Mouse (Mus musculus): ENCODE results near the gene Pfkfb1. TPM values are rescaled to one million over a fixed set of nuclear protein-coding genes. Genes with fewer than 3 reads are reported as not detected.
A peak's percentile ranks its signal among the peaks of the same experiment; 100 is the strongest.

The Pfkfb1 gene
- 4.4 and 4.5 TPM in 2 replicates for polyA plus RNA-seq (2015; fragmentation: Nextera tagmentation; extraction: Ambion mirVana)

- ATAC-seq (ENCODE audit: insufficient number of reproducible peaks, low FRiP score, low TSS enrichment, low read depth): peak; percentile 87
Observed at GRCm38 (mm10) chrX:150588023-150588764, at the start of gene Pfkfb1. Pfkfb1 (plus strand) TSS chrX:150588229.

DNA sequence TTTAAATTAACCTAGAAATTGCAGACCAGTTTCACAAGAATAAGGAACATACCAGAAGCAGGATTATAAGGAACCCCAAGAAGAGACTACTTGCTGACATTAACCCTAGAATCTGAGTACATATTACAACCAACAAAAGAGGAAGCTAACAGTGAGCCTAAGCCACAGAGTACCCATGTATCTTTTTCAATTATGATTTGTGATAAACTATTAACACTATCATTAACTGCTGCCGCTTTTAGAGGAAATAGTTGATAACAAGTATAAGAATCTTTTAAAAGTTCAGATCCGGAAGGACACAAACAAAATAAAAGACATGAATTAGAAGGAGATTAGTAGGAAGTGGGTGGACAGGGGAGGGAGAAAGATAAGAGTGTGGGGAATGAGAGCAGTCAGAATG is 47.9 kb upstream of the Pfkfb1 start:
- Histone ChIP-seq H3K4me2 (replicated peaks) (no peak overlapping the region), H3K4me3 (replicated peaks) (no peak overlapping the region), H3K27ac (replicated peaks) (no peak overlapping the region), H3K27me3 (no peaks in the 10 kb centered on the region), H3K4me1 (no peaks in the 10 kb centered on the region), H3K9me3 (replicated peaks) (no peaks in the 10 kb centered on the region), H3K36me3 (no peaks in the 10 kb centered on the region), H3K9ac (no peak overlapping the region)
- 95% methylated on average over 2 of the region's 2 CpGs for WGBS
- ATAC-seq (ENCODE audit: insufficient number of reproducible peaks, low FRiP score, low TSS enrichment, low read depth): no peak

More at GRCm38 (mm10) chrX:150588023-150588764, at the start of gene Pfkfb1:
- H3K4me3 ChIP-seq (replicated peaks): peak within 1 kb of the TSS; percentile 55
- H3K27me3 ChIP-seq: no peaks in the 10 kb centered on the region
- H3K36me3 ChIP-seq: peaks cover 7% of the 10 kb centered on the region; the same call in 1 of the 2 replicates
- peak within 1 kb of the TSS; percentile 84 for H3K27ac ChIP-seq (replicated peaks)
- peak within 1 kb of the TSS; percentile 53 for H3K4me2 ChIP-seq (replicated peaks)
- no peaks in the 10 kb centered on the region for H3K9me3 ChIP-seq (replicated peaks)
- H3K9ac ChIP-seq: peak within 1 kb of the TSS; percentile 39
- no peaks in the 10 kb centered on the region for H3K4me1 ChIP-seq
- WGBS: 18% methylated on average over 35 of the region's 35 CpGs

- H3K27ac ChIP-seq (replicated peaks): no peak overlapping the region
- H3K4me2 ChIP-seq (replicated peaks): no peak overlapping the region
- no peaks in the 10 kb centered on the region for H3K9me3 ChIP-seq (replicated peaks)
- ATAC-seq (ENCODE audit: insufficient number of reproducible peaks, low FRiP score, low TSS enrichment, low read depth): no peak
- H3K36me3 ChIP-seq: no peaks in the 10 kb centered on the region
- H3K4me3 ChIP-seq (replicated peaks): no peak overlapping the region
- H3K27me3 ChIP-seq: no peaks in the 10 kb centered on the region
- no peak overlapping the region for H3K9ac ChIP-seq
- H3K4me1 ChIP-seq: no peaks in the 10 kb centered on the region
Observed at GRCm38 (mm10) chrX:150541684-150542083, 46.3 kb upstream of the Pfkfb1 start.

DNA sequence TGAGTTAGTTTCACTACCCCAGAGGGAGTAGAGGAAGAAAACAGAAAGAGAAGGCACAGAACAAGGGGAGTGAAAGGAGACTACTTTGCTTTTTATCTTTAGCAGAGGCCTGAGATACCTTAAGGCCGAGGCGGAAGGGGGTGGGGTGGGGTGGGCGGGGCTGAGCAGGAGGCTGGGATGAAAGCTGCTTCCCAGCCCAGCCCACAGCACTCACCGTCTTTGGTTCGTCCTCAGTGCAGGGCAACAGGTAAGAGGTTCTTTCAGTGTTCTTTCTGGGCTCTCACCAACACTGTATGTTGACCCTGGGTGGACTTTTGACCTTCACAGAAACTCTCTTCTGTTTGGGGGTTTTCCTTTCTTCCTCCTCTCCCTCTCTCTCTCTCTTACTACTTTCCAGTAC is 40.8 kb upstream of the Pfkfb1 start, which contains the start of gene Alas2:
TSS of gene Alas2 (plus strand) at position 137 of the 400 bp plus-strand sequence.
- Histone ChIP-seq H3K4me3 (replicated peaks) (no peak within 1 kb of the TSS), H3K4me2 (replicated peaks) (no peak within 1 kb of the TSS), H3K36me3 (no peaks in the 10 kb centered on the region), H3K9ac (no peak within 1 kb of the TSS), H3K9me3 (replicated peaks) (no peaks in the 10 kb centered on the region), H3K27me3 (peaks cover 6% of the 10 kb centered on the region; the same call in 1 of the 2 replicates), H3K4me1 (no peaks in the 10 kb centered on the region), H3K27ac (replicated peaks) (no peak within 1 kb of the TSS)
- ATAC-seq (ENCODE audit: insufficient number of reproducible peaks, low FRiP score, low TSS enrichment, low read depth): no peak
- WGBS: 45% methylated on average over 5 of the region's 5 CpGs

DNA sequence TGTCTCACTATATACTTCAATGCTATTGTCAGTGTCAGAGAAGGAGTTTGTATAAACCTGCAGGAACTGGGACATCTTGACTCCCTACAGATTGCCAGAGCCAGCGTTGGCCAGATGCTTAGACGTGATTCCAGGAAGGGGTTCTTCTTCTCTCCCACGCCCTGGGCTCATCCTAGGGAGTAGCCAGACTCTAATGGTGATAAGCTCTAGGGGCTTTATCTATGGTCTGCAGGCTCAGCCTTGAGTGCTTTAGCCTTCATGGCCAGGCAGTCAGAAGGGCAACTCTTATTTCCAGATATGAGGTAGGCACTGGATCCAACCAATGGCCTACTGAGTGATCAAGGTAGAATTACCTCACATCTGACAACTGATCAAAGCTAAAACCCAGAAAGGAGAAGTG is 38.4 kb upstream of the Pfkfb1 start:
- WGBS: 91% methylated on average over 3 of the region's 3 CpGs
- no peak for ATAC-seq (ENCODE audit: insufficient number of reproducible peaks, low FRiP score, low TSS enrichment, low read depth)
- no peaks in the 10 kb centered on the region for H3K4me1 ChIP-seq
- peaks cover 12% of the 10 kb centered on the region; the same call in 1 of the 2 replicates for H3K27me3 ChIP-seq
- no peak overlapping the region for H3K27ac ChIP-seq (replicated peaks)
- no peak overlapping the region for H3K9ac ChIP-seq
- no peaks in the 10 kb centered on the region for H3K9me3 ChIP-seq (replicated peaks)
- H3K4me2 ChIP-seq (replicated peaks): no peak overlapping the region
- H3K4me3 ChIP-seq (replicated peaks): no peak overlapping the region
- no peaks in the 10 kb centered on the region for H3K36me3 ChIP-seq

- Histone ChIP-seq H3K27ac (replicated peaks) (no peak overlapping the region), H3K27me3 (peaks cover 12% of the 10 kb centered on the region; the same call in 1 of the 2 replicates), H3K9me3 (replicated peaks) (no peaks in the 10 kb centered on the region), H3K4me2 (replicated peaks) (no peak overlapping the region), H3K9ac (no peak overlapping the region), H3K4me3 (replicated peaks) (no peak overlapping the region), H3K36me3 (no peaks in the 10 kb centered on the region), H3K4me1 (no peaks in the 10 kb centered on the region)
- no peak for ATAC-seq (ENCODE audit: insufficient number of reproducible peaks, low FRiP score, low TSS enrichment, low read depth)
- WGBS: 87% methylated on average over 2 of the region's 2 CpGs
Observed at GRCm38 (mm10) chrX:150551986-150552385, 36.0 kb upstream of the Pfkfb1 start.

- no peaks in the 10 kb centered on the region for H3K9me3 ChIP-seq (replicated peaks)
- no peak overlapping the region for H3K4me3 ChIP-seq (replicated peaks)
- no peak overlapping the region for H3K4me2 ChIP-seq (replicated peaks)
- WGBS: 81% methylated on average over 3 of the region's 3 CpGs
- no peaks in the 10 kb centered on the region for H3K36me3 ChIP-seq
- peaks cover 10% of the 10 kb centered on the region; the same call in 1 of the 2 replicates for H3K27me3 ChIP-seq
- H3K9ac ChIP-seq: no peak overlapping the region
- H3K27ac ChIP-seq (replicated peaks): no peak overlapping the region
- no peaks in the 10 kb centered on the region for H3K4me1 ChIP-seq
- no peak for ATAC-seq (ENCODE audit: insufficient number of reproducible peaks, low FRiP score, low TSS enrichment, low read depth)
Observed at GRCm38 (mm10) chrX:150554032-150554431, 34.0 kb upstream of the Pfkfb1 start.

- no peak for ATAC-seq (ENCODE audit: insufficient number of reproducible peaks, low FRiP score, low TSS enrichment, low read depth)
- WGBS: 85% methylated on average over 12 of the region's 12 CpGs
- no peaks in the 10 kb centered on the region for H3K9me3 ChIP-seq (replicated peaks)
- no peaks in the 10 kb centered on the region for H3K4me1 ChIP-seq
- no peak overlapping the region for H3K27ac ChIP-seq (replicated peaks)
- no peak overlapping the region for H3K4me3 ChIP-seq (replicated peaks)
- H3K27me3 ChIP-seq: peaks cover 5% of the 10 kb centered on the region; the same call in 1 of the 2 replicates
- no peak overlapping the region for H3K4me2 ChIP-seq (replicated peaks)
- H3K9ac ChIP-seq: no peak overlapping the region
- no peaks in the 10 kb centered on the region for H3K36me3 ChIP-seq
Observed at GRCm38 (mm10) chrX:150564644-150565357, 23.2 kb upstream of the Pfkfb1 start.

DNA sequence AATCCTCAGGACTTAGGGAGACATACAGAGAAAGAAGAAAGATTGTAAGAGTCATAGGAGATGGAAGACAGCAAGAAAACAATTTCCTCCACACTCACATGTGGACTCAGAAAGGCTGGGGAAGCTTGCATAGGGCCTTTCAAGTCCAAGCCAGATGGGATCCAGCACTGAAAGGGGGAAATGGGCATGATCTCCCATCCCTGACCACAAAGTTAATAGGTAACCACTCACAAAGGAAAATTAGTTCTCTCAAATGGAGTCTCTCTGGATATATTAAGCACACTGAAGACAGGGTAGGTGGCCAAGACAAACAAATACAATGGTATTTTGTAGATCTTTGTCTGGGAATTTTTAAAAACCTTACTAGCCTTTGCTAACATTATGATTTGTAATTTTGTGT is 6.1 kb upstream of the Pfkfb1 start:
- H3K27ac ChIP-seq (replicated peaks): no peak overlapping the region
- ATAC-seq (ENCODE audit: insufficient number of reproducible peaks, low FRiP score, low TSS enrichment, low read depth): no peak
- H3K27me3 ChIP-seq: no peaks in the 10 kb centered on the region

GRCm38 (mm10) chrX:150585116-150585515 is 2.9 kb upstream of the Pfkfb1 start:
- Histone ChIP-seq H3K36me3 (peaks cover 15% of the 10 kb centered on the region), H3K4me3 (replicated peaks) (no peak overlapping the region), H3K9ac (no peak overlapping the region), H3K27me3 (no peaks in the 10 kb centered on the region), H3K9me3 (replicated peaks) (no peaks in the 10 kb centered on the region), H3K4me2 (replicated peaks) (no peak overlapping the region), H3K4me1 (no peaks in the 10 kb centered on the region), H3K27ac (replicated peaks) (no peak overlapping the region)
- WGBS: 89% methylated on average over 8 of the region's 8 CpGs
- ATAC-seq (ENCODE audit: insufficient number of reproducible peaks, low FRiP score, low TSS enrichment, low read depth): no peak

More for the DNA sequence above, 6.1 kb upstream of the Pfkfb1 start:
- peaks cover 15% of the 10 kb centered on the region for H3K36me3 ChIP-seq
- no peak overlapping the region for H3K9ac ChIP-seq
- no peak overlapping the region for H3K4me3 ChIP-seq (replicated peaks)
- no peaks in the 10 kb centered on the region for H3K9me3 ChIP-seq (replicated peaks)
- no peaks in the 10 kb centered on the region for H3K4me1 ChIP-seq
- no peak overlapping the region for H3K4me2 ChIP-seq (replicated peaks)

DNA sequence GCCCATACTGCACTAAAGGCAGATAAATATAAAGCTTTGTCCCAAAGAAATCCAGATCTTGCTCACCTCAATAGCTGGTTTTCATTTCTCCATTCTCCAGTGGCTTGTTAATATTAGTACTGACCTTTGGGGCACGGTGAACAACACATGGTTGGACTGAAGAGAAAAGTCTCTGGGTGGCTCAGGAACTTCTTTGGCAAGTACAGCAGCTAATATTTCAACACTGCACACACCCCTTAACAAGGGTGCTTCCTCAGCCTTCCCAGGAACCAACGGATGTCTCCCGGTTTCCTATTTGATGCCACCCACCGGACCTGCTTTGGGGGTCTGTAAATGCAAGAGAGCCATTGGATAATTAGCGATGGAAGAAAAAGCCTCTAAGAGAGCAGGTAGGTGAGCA is 1.7 kb downstream of the Pfkfb1 start, which contains the start of gene Apex2:
TSS of gene Apex2 (minus strand) at position 173 of the 400 bp plus-strand sequence.
- ATAC-seq (ENCODE audit: insufficient number of reproducible peaks, low FRiP score, low TSS enrichment, low read depth): no peak

More for the DNA sequence above, 1.7 kb downstream of the Pfkfb1 start, which contains the start of gene Apex2:
- H3K9me3 ChIP-seq (replicated peaks): no peaks in the 10 kb centered on the region
- WGBS: 67% methylated on average over 5 of the region's 5 CpGs
- H3K4me3 ChIP-seq (replicated peaks): peak within 1 kb of the TSS; percentile 55
- no peaks in the 10 kb centered on the region for H3K4me1 ChIP-seq
- peak within 1 kb of the TSS; percentile 53 for H3K4me2 ChIP-seq (replicated peaks)
- no peak within 1 kb of the TSS for H3K27ac ChIP-seq (replicated peaks)
- no peak within 1 kb of the TSS for H3K9ac ChIP-seq
- no peaks in the 10 kb centered on the region for H3K27me3 ChIP-seq
- H3K36me3 ChIP-seq: peaks cover 4% of the 10 kb centered on the region; the same call in 1 of the 2 replicates
